Mouse (Mus musculus) cerebellum, postnatal 14 days (tissue): ENCODE data around the gene Olfr1224-ps1.
"Not testable (repeated sequence)": the region's sequence is repeated elsewhere in the genome, so short reads cannot be mapped to it uniquely, and the experiment has no call there.

Source experiments
- DNase-seq, 2 experiments: peaks; one replicate each; pipeline ENCODE4 v3.0.0; 2021; ENCODE audit warnings: mixed read lengths in 2 of 2

Olfr1224-ps1 gene

GRCm38 (mm10) chr2:89163991-89164390, at the start of gene Olfr1224-ps1:
Gene Olfr1224-ps1 (minus strand): TSS chr2:89164091.
- DNase-seq, result not testable (repeated sequence)

- DNase-seq, result no peak
These were observed 36.1 kb upstream of the Olfr1224-ps1 start, which contains the start of gene Olfr1226 for GRCm38 (mm10) chr2:89199948-89200347. Gene Olfr1226 (minus strand): TSS chr2:89200048.

- DNase-seq, result no peak
These were observed 32.6 kb upstream of the Olfr1224-ps1 start for GRCm38 (mm10) chr2:89196325-89196982.

- DNase-seq, result no peak
These were observed 10.7 kb upstream of the Olfr1224-ps1 start, which contains the start of gene Olfr1225 for GRCm38 (mm10) chr2:89174569-89174968. Gene Olfr1225 (minus strand): TSS chr2:89174669.

- DNase-seq, result not testable (repeated sequence)
These were observed 820 bp upstream of the Olfr1224-ps1 start for GRCm38 (mm10) chr2:89164711-89165110.

GRCm38 (mm10) chr2:89151460-89151859, 12.4 kb downstream of the Olfr1224-ps1 start, which contains the start of gene Olfr1223:
Gene Olfr1223 (minus strand): TSS chr2:89151560.
- DNase-seq, result no peak

- DNase-seq, result no peak
These were observed 30.9 kb downstream of the Olfr1224-ps1 start, which contains the start of gene Olfr1222 for GRCm38 (mm10) chr2:89132954-89133353. Gene Olfr1222 (minus strand): TSS chr2:89133054.

- no peak for DNase-seq
These were observed 46.7 kb downstream of the Olfr1224-ps1 start, which contains the start of gene Olfr1221 for GRCm38 (mm10) chr2:89117183-89117582. Gene Olfr1221 (minus strand): TSS chr2:89117283.

GRCm38 (mm10) chr2:89106735-89107134, 57.2 kb downstream of the Olfr1224-ps1 start, which contains the start of gene Olfr1220:
Gene Olfr1220 (minus strand): TSS chr2:89106835.
- no peak for DNase-seq

- DNase-seq, result no peak
These were observed 58.2 kb downstream of the Olfr1224-ps1 start for GRCm38 (mm10) chr2:89105651-89106050.
